Mouse (Mus musculus) heart, embryonic 15.5 days (tissue): ENCODE results near the gene Hist2h2ac. TPM values are rescaled to one million over a fixed set of nuclear protein-coding genes. Genes with fewer than 3 reads are reported as not detected.
"Not testable (repeated sequence)": the region's sequence is repeated elsewhere in the genome, so short reads cannot be mapped to it uniquely, and the experiment has no call there.

Experiments used
- ATAC-seq: fragments of 200-750 bp; cut with Nextera tagmentation; replicated peaks from 2 replicates; pipeline ENCODE4 v1.8.0; 2017; ENCODE audit warnings: low read depth, moderate TSS enrichment; ENCODE audit not compliant: insufficient number of reproducible peaks, insufficient read depth, low FRiP score
- H3K27ac ChIP-seq: fragments of 300-500 bp; sonication (generic); 2 replicates; pipeline ENCODE4 v1.5.1; 2015; ENCODE audit warnings: mild to moderate bottlenecking, inconsistent platforms
- H3K27me3 ChIP-seq: fragments of 300-500 bp; sonication (generic); 2 replicates; pipeline ENCODE4 v1.6.1; 2015; ENCODE audit warnings: inconsistent platforms
- H3K36me3 ChIP-seq: fragments of 300-500 bp; sonication (generic); 2 replicates; pipeline ENCODE4 v1.6.1; 2015; ENCODE audit warnings: mild to moderate bottlenecking, inconsistent platforms
- H3K4me1 ChIP-seq: fragments of 300-500 bp; sonication (generic); replicated peaks from 2 replicates; pipeline ENCODE4 v1.6.1; 2015; ENCODE audit warnings: inconsistent platforms
- H3K4me2 ChIP-seq: fragments of 300-500 bp; sonication (generic); 2 replicates; pipeline ENCODE4 v1.6.1; 2015; ENCODE audit warnings: inconsistent platforms, mild to moderate bottlenecking, moderate library complexity
- H3K4me3 ChIP-seq: fragments of 300-500 bp; sonication (generic); 2 replicates; pipeline ENCODE4 v1.5.1; 2015; ENCODE audit warnings: mild to moderate bottlenecking, inconsistent platforms
- H3K9ac ChIP-seq: fragments of 300-500 bp; sonication (generic); 2 replicates; pipeline ENCODE4 v1.6.1; 2015; ENCODE audit warnings: mild to moderate bottlenecking, inconsistent platforms
- H3K9me3 ChIP-seq: fragments of 300-500 bp; sonication (generic); replicated peaks from 2 replicates; pipeline ENCODE4 v1.6.1; 2016; ENCODE audit warnings: inconsistent platforms
- WGBS: fragments of 180-500 bp; shearing (Covaris S2); methylation state at CpG from one replicate; pipeline ENCODE4 v1.1.7; 2015; ENCODE audit warnings: mixed read lengths; 5-methylcytosine and 5-hydroxymethylcytosine counted together
- polyA plus RNA-seq: library from polyadenylated mRNA; unstranded; fragments of >200 nt; fragmentation: Nextera tagmentation; extraction: Ambion mirVana; gene quantifications from 2 replicates; pipeline ENCODE4 v1.2.1, GENCODE M21; 2015

The Hist2h2ac gene
- polyA plus RNA-seq = 5.3 and 5.5 TPM in 2 replicates

DNA sequence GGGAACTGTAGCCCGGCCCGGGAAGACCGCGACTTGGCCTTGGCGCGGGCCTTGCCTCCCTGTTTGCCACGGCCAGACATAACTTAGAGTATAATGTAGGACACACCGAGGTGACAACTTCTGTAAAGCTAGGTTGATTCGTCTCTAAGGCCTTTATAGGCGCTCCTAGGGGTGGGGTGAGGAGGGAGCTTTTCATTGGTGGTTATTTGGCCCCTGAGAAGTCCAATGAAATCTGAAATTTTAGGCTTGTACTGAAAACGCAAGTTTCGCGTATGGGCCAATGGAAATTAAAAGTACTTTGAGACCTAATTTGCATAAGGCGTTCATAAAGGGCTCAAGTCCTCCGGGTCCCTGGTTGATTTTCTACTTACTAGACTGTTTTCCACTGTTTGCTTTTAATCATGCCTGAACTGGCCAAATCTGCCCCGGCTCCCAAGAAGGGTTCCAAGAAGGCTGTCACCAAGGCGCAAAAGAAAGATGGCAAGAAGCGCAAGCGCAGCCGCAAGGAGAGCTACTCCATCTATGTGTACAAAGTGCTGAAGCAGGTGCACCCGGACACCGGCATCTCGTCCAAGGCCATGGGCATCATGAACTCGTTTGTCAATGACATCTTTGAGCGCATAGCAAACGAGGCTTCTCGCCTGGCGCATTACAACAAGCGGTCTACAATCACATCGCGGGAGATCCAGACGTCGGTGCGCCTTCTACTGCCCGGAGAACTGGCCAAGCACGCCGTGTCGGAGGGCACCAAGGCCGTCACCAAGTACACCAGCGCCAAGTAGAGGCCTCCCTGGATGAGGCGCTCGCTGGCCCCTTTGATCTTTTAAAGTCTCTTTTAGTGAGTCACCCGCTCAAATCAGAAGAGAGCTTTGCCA, at the start of gene Hist2h2ac, which contains the start of gene Hist2h2be:
Gene Hist2h2ac (minus strand): TSS at position 116 of the 875 bp plus-strand sequence.
Gene Hist2h2be (plus strand): TSS at position 355 of the 875 bp plus-strand sequence.
- peak within 1 kb of the TSS; percentile 68 for H3K4me3 ChIP-seq
- peak within 1 kb of the TSS; percentile 99 for H3K27ac ChIP-seq
- peak; percentile 91 for ATAC-seq
- H3K4me2 ChIP-seq = peak within 1 kb of the TSS; percentile 83
- H3K9me3 ChIP-seq = no peaks in the 10 kb centered on the region
- H3K27me3 ChIP-seq = no peaks in the 10 kb centered on the region
- peaks cover 35% of the 10 kb centered on the region for H3K4me1 ChIP-seq
- H3K36me3 ChIP-seq = no peaks in the 10 kb centered on the region
- WGBS = under 1% methylated on average over 43 of the region's 43 CpGs
- peak within 1 kb of the TSS; percentile 79 for H3K9ac ChIP-seq

DNA sequence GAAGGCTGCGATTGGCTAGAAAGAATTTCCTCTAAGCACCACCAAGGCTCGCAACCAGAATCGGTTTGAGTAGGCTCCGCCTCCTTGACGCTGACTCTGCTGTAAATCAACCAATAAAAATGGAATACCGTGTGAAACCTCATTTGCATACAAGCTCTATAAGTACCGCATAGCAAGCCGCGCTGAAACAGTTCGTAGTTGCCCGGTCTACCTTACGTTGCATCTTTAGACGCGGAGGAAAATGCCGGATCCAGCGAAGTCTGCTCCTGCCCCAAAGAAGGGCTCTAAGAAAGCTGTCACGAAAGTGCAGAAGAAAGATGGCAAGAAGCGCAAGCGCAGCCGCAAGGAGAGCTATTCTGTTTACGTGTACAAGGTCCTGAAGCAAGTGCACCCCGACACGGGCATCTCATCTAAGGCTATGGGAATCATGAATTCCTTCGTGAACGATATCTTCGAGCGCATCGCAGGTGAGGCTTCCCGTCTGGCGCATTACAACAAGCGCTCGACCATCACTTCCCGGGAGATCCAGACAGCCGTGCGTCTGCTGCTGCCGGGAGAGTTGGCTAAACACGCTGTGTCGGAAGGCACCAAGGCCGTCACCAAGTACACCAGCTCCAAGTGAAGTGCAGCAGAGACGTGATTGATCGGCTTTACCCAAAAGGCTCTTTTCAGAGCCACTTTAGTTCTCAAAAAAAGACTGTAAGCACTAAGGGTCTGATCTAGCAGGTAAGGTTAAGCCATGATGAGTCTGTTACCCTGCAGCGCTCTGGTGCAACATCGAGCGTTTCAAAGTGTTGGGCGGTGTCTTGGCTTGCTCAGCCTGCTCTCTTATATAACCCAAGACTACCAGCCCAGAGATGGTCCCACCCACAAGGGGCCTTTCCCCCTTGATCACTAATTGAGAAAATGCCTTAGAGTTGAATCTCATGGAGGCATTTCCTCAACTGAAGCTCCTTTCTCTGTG, 49.1 kb upstream of the Hist2h2ac start, which contains the start of gene Hist2h2bb:
Gene Hist2h2bb (plus strand): TSS at position 242 of the 964 bp plus-strand sequence.
- H3K4me2 ChIP-seq = peak within 1 kb of the TSS; percentile 82
- WGBS = under 1% methylated on average over 45 of the region's 45 CpGs
- peaks cover 14% of the 10 kb centered on the region for H3K4me1 ChIP-seq

DNA sequence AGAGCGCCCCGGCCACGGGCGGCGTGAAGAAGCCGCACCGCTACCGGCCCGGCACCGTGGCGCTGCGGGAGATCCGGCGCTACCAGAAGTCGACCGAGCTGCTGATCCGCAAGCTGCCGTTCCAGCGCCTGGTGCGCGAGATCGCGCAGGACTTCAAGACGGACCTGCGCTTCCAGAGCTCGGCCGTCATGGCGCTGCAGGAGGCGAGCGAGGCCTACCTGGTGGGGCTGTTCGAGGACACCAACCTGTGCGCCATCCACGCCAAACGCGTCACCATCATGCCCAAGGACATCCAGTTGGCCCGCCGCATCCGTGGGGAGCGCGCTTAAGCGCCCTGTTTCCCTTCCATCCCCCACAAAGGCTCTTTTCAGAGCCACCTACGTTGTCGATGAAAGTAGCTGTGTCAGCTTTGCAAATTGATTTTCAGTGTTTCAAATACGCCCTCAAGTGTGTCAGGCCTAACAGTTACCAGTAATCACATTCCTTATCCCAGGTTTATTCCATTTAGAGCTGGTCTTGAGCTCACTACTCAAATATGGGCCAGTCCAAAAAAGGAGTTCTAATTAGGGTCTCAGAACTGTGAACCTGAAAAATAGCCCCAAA, 48.2 kb upstream of the Hist2h2ac start:
- ATAC-seq = peak; percentile 32; the same call in 1 of the 2 replicates
- not testable (repeated sequence) for H3K9me3 ChIP-seq, H3K27me3 ChIP-seq, H3K36me3 ChIP-seq
- Histone ChIP-seq H3K9ac (peak overlapping the region; percentile 60), H3K4me2 (peak overlapping the region; percentile 82), H3K27ac (peak overlapping the region; percentile 96), H3K4me3 (peak overlapping the region; percentile 54), H3K4me1 (peaks cover 21% of the 10 kb centered on the region)
- 1% methylated on average over 15 of the region's 44 CpGs for WGBS

More for the DNA sequence above, 49.1 kb upstream of the Hist2h2ac start, which contains the start of gene Hist2h2bb:
- peak within 1 kb of the TSS; percentile 96 for H3K27ac ChIP-seq
- no peaks in the 10 kb centered on the region for H3K36me3 ChIP-seq
- peak within 1 kb of the TSS; percentile 54 for H3K4me3 ChIP-seq
- H3K9ac ChIP-seq = peak within 1 kb of the TSS; percentile 63
- H3K9me3 ChIP-seq = no peaks in the 10 kb centered on the region
- no peaks in the 10 kb centered on the region for H3K27me3 ChIP-seq
- peak; percentile 94 for ATAC-seq

- no peaks in the 10 kb centered on the region for H3K9me3 ChIP-seq
- H3K36me3 ChIP-seq = no peaks in the 10 kb centered on the region
- WGBS = 23% methylated on average over 30 of the region's 30 CpGs
Observed at GRCm38 (mm10) chr3:96268051-96268775, 47.5 kb upstream of the Hist2h2ac start, which contains the start of gene Hist2h3b. Gene Hist2h3b, plus strand, starts transcription at chr3:96268654.

GRCm38 (mm10) chr3:96267541-96267940, 46.9 kb upstream of the Hist2h2ac start:
- no peaks in the 10 kb centered on the region for H3K9me3 ChIP-seq
- peaks cover 23% of the 10 kb centered on the region for H3K4me1 ChIP-seq
- ATAC-seq = no peak
- H3K27me3 ChIP-seq = no peaks in the 10 kb centered on the region
- peak overlapping the region; percentile 88 for H3K27ac ChIP-seq
- H3K4me3 ChIP-seq = no peak overlapping the region
- 80% methylated on average over 4 of the region's 4 CpGs for WGBS
- H3K36me3 ChIP-seq = no peaks in the 10 kb centered on the region
- no peak overlapping the region for H3K9ac ChIP-seq
- peak overlapping the region; percentile 82 for H3K4me2 ChIP-seq

More at GRCm38 (mm10) chr3:96268051-96268775, 47.5 kb upstream of the Hist2h2ac start, which contains the start of gene Hist2h3b:
- Histone ChIP-seq H3K4me3 (peak within 1 kb of the TSS; percentile 54), H3K27ac (peak within 1 kb of the TSS; percentile 96), H3K9ac (peak within 1 kb of the TSS; percentile 60), H3K4me2 (peak within 1 kb of the TSS; percentile 82), H3K27me3 (no peaks in the 10 kb centered on the region), H3K4me1 (peaks cover 23% of the 10 kb centered on the region)
- ATAC-seq = peak; percentile 54

DNA sequence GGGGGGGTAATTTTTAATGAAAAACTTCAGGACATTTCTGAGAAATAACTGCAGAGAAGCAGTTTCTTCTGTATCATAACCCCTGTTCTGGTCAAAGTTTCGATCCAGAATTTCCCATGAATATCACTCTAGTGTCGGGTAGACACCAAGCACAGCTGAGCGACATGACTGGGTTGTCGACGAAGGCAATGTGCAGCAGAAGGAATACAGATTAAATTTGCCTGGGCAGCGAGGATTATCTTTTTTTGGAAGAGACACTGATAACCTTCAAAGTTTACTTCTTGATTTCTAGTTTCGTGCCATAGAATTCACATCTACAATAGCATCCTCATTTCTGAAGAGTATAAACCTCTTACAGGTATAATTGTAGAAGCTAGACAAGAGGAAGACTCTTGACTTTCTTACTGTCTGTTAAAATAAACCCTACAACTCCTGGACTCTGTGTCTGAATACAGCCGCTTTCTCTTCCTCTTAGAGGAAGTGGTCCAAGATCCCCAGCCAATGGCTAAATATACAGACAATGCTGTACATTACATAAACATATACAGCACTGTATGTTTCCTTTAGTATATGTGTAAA, 45.5 kb upstream of the Hist2h2ac start:
- H3K27ac ChIP-seq = no peak overlapping the region
- WGBS = 71% methylated on average over 8 of the region's 8 CpGs
- no peak for ATAC-seq

DNA sequence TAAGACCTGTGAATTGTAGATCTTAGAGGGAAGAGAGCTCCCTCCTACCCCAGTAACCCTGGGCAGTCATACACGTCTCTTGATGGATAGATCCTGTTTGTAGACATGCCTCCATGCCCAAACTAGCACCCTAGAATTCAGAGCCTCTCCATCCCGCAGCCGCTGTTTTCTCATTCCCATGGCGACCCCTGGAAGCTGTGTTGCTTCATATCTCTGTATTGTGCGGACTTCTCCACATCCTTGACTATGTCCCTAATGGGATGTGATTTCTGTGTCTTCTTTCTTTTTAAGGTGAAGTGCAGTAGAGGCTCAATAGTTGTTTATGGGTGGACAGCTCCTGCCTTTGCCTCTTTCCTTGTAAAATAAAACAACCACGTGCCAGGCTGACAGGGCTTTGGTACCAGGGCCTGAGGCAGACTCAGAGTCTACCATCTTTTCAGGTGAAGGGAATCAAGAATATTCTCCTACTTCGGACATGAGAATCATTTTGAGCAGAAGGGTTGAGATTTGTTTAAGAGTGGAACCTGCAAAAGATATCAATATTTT, 43.8 kb upstream of the Hist2h2ac start:
- peak overlapping the region; percentile 76; the same call in 1 of the 2 replicates for H3K4me3 ChIP-seq
- H3K27me3 ChIP-seq = no peaks in the 10 kb centered on the region
- no peak for ATAC-seq
- no peak overlapping the region; the same call in 1 of the 2 replicates for H3K9ac ChIP-seq
- H3K4me2 ChIP-seq = peak overlapping the region; percentile 86; the same call in 1 of the 2 replicates
- peak overlapping the region; percentile 99 for H3K27ac ChIP-seq
- WGBS = 77% methylated on average over 7 of the region's 7 CpGs
- H3K36me3 ChIP-seq = no peaks in the 10 kb centered on the region
- peaks cover 28% of the 10 kb centered on the region for H3K4me1 ChIP-seq
- no peaks in the 10 kb centered on the region for H3K9me3 ChIP-seq

More for the DNA sequence above, 45.5 kb upstream of the Hist2h2ac start:
- no peaks in the 10 kb centered on the region for H3K9me3 ChIP-seq
- peaks cover 31% of the 10 kb centered on the region for H3K4me1 ChIP-seq
- H3K27me3 ChIP-seq = no peaks in the 10 kb centered on the region
- H3K36me3 ChIP-seq = no peaks in the 10 kb centered on the region
- H3K4me2 ChIP-seq = no peak overlapping the region
- H3K4me3 ChIP-seq = no peak overlapping the region
- H3K9ac ChIP-seq = no peak overlapping the region

DNA sequence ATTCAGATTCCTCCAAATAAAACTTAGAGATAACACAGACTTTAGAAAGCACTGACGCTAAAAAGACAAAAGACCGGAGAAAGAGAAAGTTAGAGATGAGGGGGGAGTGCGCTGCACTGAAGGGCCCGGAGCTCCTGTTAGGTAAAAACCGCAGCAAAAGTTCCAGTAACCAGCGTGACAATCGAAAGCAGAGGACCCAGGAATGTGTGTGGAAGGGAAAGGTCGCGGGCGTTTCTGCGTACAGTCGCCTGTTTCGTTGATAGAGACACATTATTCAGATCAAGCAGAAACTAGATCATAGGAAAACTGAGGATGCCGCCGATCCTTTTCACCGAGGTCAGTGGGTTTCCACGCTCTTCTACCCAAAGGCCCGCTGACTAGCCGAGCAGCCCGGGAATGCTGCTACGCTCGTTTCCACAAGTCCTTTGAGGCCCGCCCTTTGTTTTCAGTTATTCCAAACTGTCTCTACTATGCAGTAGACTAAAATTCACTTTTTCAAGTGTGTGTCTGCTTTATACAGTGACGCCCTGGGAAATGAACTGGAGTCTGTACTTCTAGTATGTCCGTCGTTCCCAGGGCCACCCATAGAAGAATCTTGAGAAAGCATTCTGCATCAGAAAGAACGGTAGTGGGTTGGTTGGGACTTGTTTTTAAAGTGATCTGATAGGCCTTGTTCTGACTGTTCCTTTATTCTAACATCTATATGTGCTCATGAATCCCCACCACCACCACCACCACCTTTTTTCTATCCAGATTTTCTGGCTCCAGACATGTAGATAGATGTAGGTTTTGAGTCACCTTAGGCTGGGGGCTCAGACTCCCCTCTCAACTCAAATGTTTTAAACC, 43.1 kb upstream of the Hist2h2ac start:
- H3K9me3 ChIP-seq = no peaks in the 10 kb centered on the region
- H3K9ac ChIP-seq = peak overlapping the region; percentile 67
- H3K36me3 ChIP-seq = no peaks in the 10 kb centered on the region
- WGBS = 7% methylated on average over 27 of the region's 27 CpGs
- peak; percentile 23; the same call in 1 of the 2 replicates for ATAC-seq
- H3K4me2 ChIP-seq = peak overlapping the region; percentile 86
- peaks cover 24% of the 10 kb centered on the region for H3K4me1 ChIP-seq
- H3K27ac ChIP-seq = peak overlapping the region; percentile 99
- H3K27me3 ChIP-seq = no peaks in the 10 kb centered on the region
- peak overlapping the region; percentile 76 for H3K4me3 ChIP-seq

DNA sequence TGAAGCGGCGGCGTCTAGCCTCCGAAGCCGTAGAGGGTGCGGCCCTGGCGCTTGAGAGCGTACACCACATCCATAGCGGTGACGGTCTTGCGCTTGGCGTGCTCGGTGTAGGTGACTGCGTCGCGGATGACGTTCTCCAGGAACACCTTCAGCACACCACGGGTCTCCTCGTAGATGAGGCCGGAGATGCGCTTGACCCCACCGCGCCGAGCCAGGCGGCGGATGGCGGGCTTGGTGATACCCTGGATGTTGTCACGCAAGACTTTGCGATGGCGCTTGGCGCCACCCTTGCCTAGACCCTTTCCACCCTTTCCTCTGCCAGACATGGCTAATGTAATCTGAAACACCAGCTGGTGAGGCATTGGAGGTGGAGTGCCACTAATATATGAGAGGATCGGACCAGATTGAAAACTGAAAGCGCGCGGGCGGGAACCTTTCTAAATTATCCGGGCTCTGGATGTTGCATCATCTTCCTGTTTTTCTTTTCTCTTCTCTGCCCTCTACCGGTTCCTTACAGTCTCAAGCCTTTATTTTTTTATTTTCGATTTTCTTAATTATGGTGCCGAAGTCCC, 42.4 kb upstream of the Hist2h2ac start, which contains the start of gene Hist2h4:
Gene Hist2h4 (minus strand): TSS at position 333 of the 572 bp plus-strand sequence.
- Histone ChIP-seq H3K9ac (peak within 1 kb of the TSS; percentile 79), H3K4me3 (peak within 1 kb of the TSS; percentile 76), H3K4me1 (peaks cover 21% of the 10 kb centered on the region), H3K9me3 (no peaks in the 10 kb centered on the region), H3K27ac (peak within 1 kb of the TSS; percentile 99), H3K27me3 (no peaks in the 10 kb centered on the region), H3K36me3 (no peaks in the 10 kb centered on the region), H3K4me2 (peak within 1 kb of the TSS; percentile 86)
- peak; percentile 81 for ATAC-seq
- under 1% methylated on average over 40 of the region's 40 CpGs for WGBS
